Mouse (Mus musculus) MEL (cell line): ENCODE measurements around the gene Eef1a2. TPM values are rescaled to one million over a fixed set of nuclear protein-coding genes. Genes with fewer than 3 reads are reported as not detected.

Experiments used
- DNase-seq: peaks from one replicate; pipeline ENCODE4 v3.0.0; 2011; ENCODE audit warnings: low read depth, low spot score
- H3K27ac ChIP-seq: 2 replicates; pipeline ENCODE4 v1.5.1; 2012; ENCODE audit warnings: low read depth, mild to moderate bottlenecking, control low read depth, low read length, moderate library complexity; ENCODE audit not compliant: control insufficient read depth
- H3K27me3 ChIP-seq, 2 experiments: fragments of 150-350 bp in 1 of 2; sonication (generic) in 1 of 2; 2 replicates each; pipeline ENCODE4 v1.6.1; 2012; ENCODE audit warnings: low read length in 2 of 2, mild to moderate bottlenecking in 2 of 2, improper control_type of control experiment in 1 of 2, moderate library complexity in 1 of 2; ENCODE audit not compliant: insufficient read depth in 2 of 2, control insufficient read depth in 1 of 2
- H3K36me3 ChIP-seq, 2 experiments: 2 replicates each; pipeline ENCODE4 v1.6.1; 2012 to 2014; ENCODE audit warnings: low read length in 2 of 2, improper control_type of control experiment in 1 of 2, inconsistent platforms in 1 of 2, mild to moderate bottlenecking in 1 of 2; ENCODE audit not compliant: insufficient read depth in 2 of 2, control insufficient read depth in 1 of 2
- H3K4me1 ChIP-seq, 2 experiments: fragments of 150-350 bp in 1 of 2; sonication (generic) in 1 of 2; 2 replicates each; pipeline ENCODE4 v1.6.1; 2012; ENCODE audit warnings: low read length in 2 of 2, improper control_type of control experiment in 1 of 2, mild to moderate bottlenecking in 1 of 2; ENCODE audit not compliant: insufficient read depth in 2 of 2, control insufficient read depth in 1 of 2
- H3K4me3 ChIP-seq, 2 experiments: fragments of 150-350 bp in 1 of 2; sonication (generic) in 1 of 2; 2 replicates each; pipeline ENCODE4 v1.5.1; 2012; ENCODE audit warnings: low read depth in 2 of 2, low read length in 2 of 2, mild to moderate bottlenecking in 2 of 2, moderate library complexity in 2 of 2, control low read depth in 1 of 2, improper control_type of control experiment in 1 of 2; ENCODE audit not compliant: control insufficient read depth in 1 of 2, insufficient read depth in 1 of 2
- H3K79me2 ChIP-seq: 2 replicates; pipeline ENCODE4 v1.6.1; 2012; ENCODE audit warnings: mild to moderate bottlenecking, low read length, moderate library complexity; ENCODE audit not compliant: control insufficient read depth, poor library complexity, insufficient read depth
- H3K9ac ChIP-seq: 2 replicates; pipeline ENCODE4 v1.6.1; 2012; ENCODE audit warnings: low read depth, mild to moderate bottlenecking, control low read depth, low read length, moderate library complexity; ENCODE audit not compliant: control insufficient read depth, poor library complexity, severe bottlenecking
- H3K9me3 ChIP-seq: fragments of 150-350 bp; sonication (generic); replicated peaks from 2 replicates; pipeline ENCODE4 v1.6.1; 2012; ENCODE audit warnings: mild to moderate bottlenecking, low read length, improper control_type of control experiment, moderate library complexity; ENCODE audit not compliant: insufficient read depth
- CTCF ChIP-seq, 3 experiments: IDR thresholded peaks in 2 of 3; conservative IDR thresholded peaks in 1 of 3; 2 replicates each; pipeline ENCODE4 v1.5.1; 2011 to 2012; ENCODE audit warnings: low read length in 3 of 3, low read depth in 2 of 3, mild to moderate bottlenecking in 2 of 3, improper control_type of control experiment in 1 of 3, inconsistent platforms in 1 of 3, mixed read lengths in 1 of 3, moderate library complexity in 1 of 3; ENCODE audit not compliant: control insufficient read depth in 1 of 3, insufficient read depth in 1 of 3, poor library complexity in 1 of 3, severe bottlenecking in 1 of 3
- E2F4 ChIP-seq: IDR thresholded peaks from 2 replicates; pipeline ENCODE4 v1.6.1; 2011; ENCODE audit warnings: low read depth, low read length, improper control_type of control experiment, borderline replicate concordance
- GABPA ChIP-seq: IDR thresholded peaks from 2 replicates; pipeline ENCODE4 v1.6.1; 2012; ENCODE audit warnings: low read depth, mild to moderate bottlenecking, inconsistent platforms, low read length, improper control_type of control experiment, moderate library complexity
- GATA1 ChIP-seq: IDR thresholded peaks from 2 replicates; pipeline ENCODE4 v1.6.1; 2011; ENCODE audit warnings: low read depth, low read length, improper control_type of control experiment
- HCFC1 ChIP-seq: IDR thresholded peaks from 2 replicates; pipeline ENCODE4 v1.6.1; 2012; ENCODE audit warnings: low read depth, mild to moderate bottlenecking, inconsistent platforms, low read length, improper control_type of control experiment, moderate library complexity
- KAT2A ChIP-seq: conservative IDR thresholded peaks from 2 replicates; pipeline ENCODE4 v1.6.1; 2012; ENCODE audit warnings: low read depth, low read length, improper control_type of control experiment, inconsistent platforms
- MAFK ChIP-seq: IDR thresholded peaks from 2 replicates; pipeline ENCODE4 v1.6.1; 2011; ENCODE audit warnings: low read depth, mild to moderate bottlenecking, low read length, improper control_type of control experiment, borderline replicate concordance
- MAZ ChIP-seq: IDR thresholded peaks from 2 replicates; pipeline ENCODE4 v1.6.1; 2012; ENCODE audit warnings: low read depth, mild to moderate bottlenecking, inconsistent platforms, low read length, improper control_type of control experiment
- MEF2A ChIP-seq: IDR thresholded peaks from 2 replicates; pipeline ENCODE4 v1.6.1; 2014; ENCODE audit warnings: low read depth, mild to moderate bottlenecking, inconsistent platforms, low read length, improper control_type of control experiment; ENCODE audit not compliant: poor library complexity, insufficient replicate concordance, severe bottlenecking; ENCODE audit errors: extremely low read depth
- MXI1 ChIP-seq: IDR thresholded peaks from 2 replicates; pipeline ENCODE4 v1.6.1; 2011; ENCODE audit warnings: mild to moderate bottlenecking, low read depth, low read length, improper control_type of control experiment
- MYB ChIP-seq: IDR thresholded peaks from 2 replicates; pipeline ENCODE4 v1.6.1; 2011; ENCODE audit warnings: mild to moderate bottlenecking, low read depth, low read length, improper control_type of control experiment
- MYC ChIP-seq: IDR thresholded peaks from 2 replicates; pipeline ENCODE4 v1.6.1; 2011; ENCODE audit warnings: low read depth, mild to moderate bottlenecking, low read length, improper control_type of control experiment, moderate library complexity
- POLR2A ChIP-seq, 2 experiments: IDR thresholded peaks; 2 replicates each; pipeline ENCODE4 v1.6.1; 2011 to 2012; ENCODE audit warnings: low read length in 2 of 2, mild to moderate bottlenecking in 2 of 2, control low read depth in 1 of 2, improper control_type of control experiment in 1 of 2, low read depth in 1 of 2, moderate library complexity in 1 of 2; ENCODE audit not compliant: control insufficient read depth in 1 of 2, insufficient read depth in 1 of 2, poor library complexity in 1 of 2
- RAD21 ChIP-seq: IDR thresholded peaks from 2 replicates; pipeline ENCODE4 v1.6.1; 2011; ENCODE audit warnings: mild to moderate bottlenecking, low read depth, low read length, improper control_type of control experiment
- SMC3 ChIP-seq: IDR thresholded peaks from 2 replicates; pipeline ENCODE4 v1.6.1; 2011; ENCODE audit warnings: low read depth, low read length, improper control_type of control experiment
- TBP ChIP-seq: IDR thresholded peaks from 2 replicates; pipeline ENCODE4 v1.8.0; 2011; ENCODE audit warnings: low read depth, low read length, improper control_type of control experiment
- ZKSCAN1 ChIP-seq: IDR thresholded peaks from 2 replicates; pipeline ENCODE4 v1.6.1; 2012; ENCODE audit warnings: low read depth, mild to moderate bottlenecking, inconsistent platforms, low read length, improper control_type of control experiment, moderate library complexity
- ZMIZ1 ChIP-seq: IDR thresholded peaks from 2 replicates; pipeline ENCODE4 v1.6.1; 2012; ENCODE audit warnings: low read depth, mild to moderate bottlenecking, inconsistent platforms, low read length, improper control_type of control experiment, moderate library complexity
- polyA plus RNA-seq, 2 experiments: library from polyadenylated mRNA; stranded (reverse) in 1 of 2; unstranded in 1 of 2; fragments of >175 nt in 1 of 2; fragments of >200 nt in 1 of 2; gene quantifications; 2 replicates each; pipeline versions ENCODE4 v1.2.1 to v1.2.4; 2012; ENCODE audit warnings: low replicate concordance in 2 of 2, low read depth in 1 of 2; ENCODE audit not compliant: insufficient read length in 2 of 2, insufficient read depth in 1 of 2, missing spikeins in 1 of 2
- total RNA-seq: library from RNA; depleted of rRNA; stranded (reverse); fragments of 300-350 nt; gene quantifications from 2 replicates; pipeline ENCODE4 v1.2.3, GENCODE M21; 2012

Eef1a2 gene
- total and polyA plus RNA-seq, 3 experiments = not detected

DNA sequence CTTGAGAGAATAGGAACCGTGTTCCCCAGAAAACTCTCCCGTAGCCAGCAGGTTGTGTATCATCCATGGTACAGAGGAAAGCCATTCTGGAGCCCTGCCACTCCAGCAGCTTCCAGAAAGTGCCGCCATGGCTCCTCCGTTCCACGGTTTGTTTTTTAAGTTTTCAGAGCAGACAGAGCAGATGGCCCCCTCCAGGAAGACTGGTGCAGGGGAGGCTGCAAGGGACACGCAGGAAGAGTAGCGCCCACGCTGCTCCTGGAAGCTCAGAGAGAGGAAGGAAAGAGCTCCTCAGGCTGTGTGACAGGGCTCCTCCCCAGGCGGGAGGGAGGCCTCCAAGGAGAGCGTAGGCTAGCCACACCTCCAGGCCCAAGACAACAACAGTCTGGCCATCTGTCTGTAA is 36.9 kb downstream of the Eef1a2 start:
- Histone ChIP-seq H3K9me3 (no peaks in the 10 kb centered on the region), H3K4me3 (no peak overlapping the region), H3K9ac (no peak overlapping the region), H3K27ac (no peak overlapping the region), H3K27me3 (peaks cover 3 to 7% of the 10 kb centered on the region in 2 experiments; a peak in 3 of 4 replicates), H3K36me3 (no peaks in the 10 kb centered on the region), H3K4me1 (no peaks in the 10 kb centered on the region), H3K79me2 (no peaks in the 10 kb centered on the region)
- no peak for DNase-seq
- TF ChIP-seq CTCF (IDR thresholded peaks at IDR 0.05 in 2 of 3, conservative IDR thresholded peaks at IDR 0.05 in 1 of 3; ENCODE audit: control insufficient read depth in 1 of 3, insufficient read depth in 1 of 3, low read depth in 2 of 3, low read length in 3 of 3, poor library complexity in 1 of 3, severe bottlenecking in 1 of 3) = no peak
- no peak for TF ChIP-seq HCFC1
- no peak for TF ChIP-seq MXI1
- TF ChIP-seq MAFK = no peak
- no peak for TF ChIP-seq MEF2A
- no peak for TF ChIP-seq E2F4
- TF ChIP-seq KAT2A = no peak
- no peak for TF ChIP-seq MYC

GRCm38 (mm10) chr2:181116436-181116835 is 40.4 kb downstream of the Eef1a2 start:
- Histone ChIP-seq H3K27me3 (peaks cover 3 to 4% of the 10 kb centered on the region in 2 experiments; a peak in 3 of 4 replicates), H3K79me2 (no peaks in the 10 kb centered on the region), H3K4me1 (no peaks in the 10 kb centered on the region), H3K36me3 (no peaks in the 10 kb centered on the region), H3K9ac (no peak overlapping the region), H3K27ac (no peak overlapping the region), H3K9me3 (no peaks in the 10 kb centered on the region), H3K4me3 (no peak overlapping the region)
- TF ChIP-seq GATA1 = no peak
- no peak for TF ChIP-seq SMC3
- no peak for TF ChIP-seq RAD21
- TF ChIP-seq GABPA = no peak
- TF ChIP-seq HCFC1 = no peak
- TF ChIP-seq MAZ = no peak
- no peak for TF ChIP-seq ZMIZ1
- no peak for TF ChIP-seq ZKSCAN1
- TF ChIP-seq TBP = no peak
- TF ChIP-seq MXI1 = no peak
- no peak for TF ChIP-seq POLR2A (IDR thresholded peaks at IDR 0.05; ENCODE audit: control insufficient read depth in 1 of 2, insufficient read depth in 1 of 2, low read depth in 1 of 2, low read length in 2 of 2, poor library complexity in 1 of 2)
- TF ChIP-seq MYC = no peak
- no peak for TF ChIP-seq MYB
- DNase-seq = no peak
